Mouse (Mus musculus) urinary bladder, postnatal 10 days (tissue): ENCODE data around the gene Gsn.

Experiments used
- DNase-seq: peaks from one replicate; pipeline ENCODE4 v3.0.0; 2022; ENCODE audit warnings: low spot score

Gene Gsn

DNA sequence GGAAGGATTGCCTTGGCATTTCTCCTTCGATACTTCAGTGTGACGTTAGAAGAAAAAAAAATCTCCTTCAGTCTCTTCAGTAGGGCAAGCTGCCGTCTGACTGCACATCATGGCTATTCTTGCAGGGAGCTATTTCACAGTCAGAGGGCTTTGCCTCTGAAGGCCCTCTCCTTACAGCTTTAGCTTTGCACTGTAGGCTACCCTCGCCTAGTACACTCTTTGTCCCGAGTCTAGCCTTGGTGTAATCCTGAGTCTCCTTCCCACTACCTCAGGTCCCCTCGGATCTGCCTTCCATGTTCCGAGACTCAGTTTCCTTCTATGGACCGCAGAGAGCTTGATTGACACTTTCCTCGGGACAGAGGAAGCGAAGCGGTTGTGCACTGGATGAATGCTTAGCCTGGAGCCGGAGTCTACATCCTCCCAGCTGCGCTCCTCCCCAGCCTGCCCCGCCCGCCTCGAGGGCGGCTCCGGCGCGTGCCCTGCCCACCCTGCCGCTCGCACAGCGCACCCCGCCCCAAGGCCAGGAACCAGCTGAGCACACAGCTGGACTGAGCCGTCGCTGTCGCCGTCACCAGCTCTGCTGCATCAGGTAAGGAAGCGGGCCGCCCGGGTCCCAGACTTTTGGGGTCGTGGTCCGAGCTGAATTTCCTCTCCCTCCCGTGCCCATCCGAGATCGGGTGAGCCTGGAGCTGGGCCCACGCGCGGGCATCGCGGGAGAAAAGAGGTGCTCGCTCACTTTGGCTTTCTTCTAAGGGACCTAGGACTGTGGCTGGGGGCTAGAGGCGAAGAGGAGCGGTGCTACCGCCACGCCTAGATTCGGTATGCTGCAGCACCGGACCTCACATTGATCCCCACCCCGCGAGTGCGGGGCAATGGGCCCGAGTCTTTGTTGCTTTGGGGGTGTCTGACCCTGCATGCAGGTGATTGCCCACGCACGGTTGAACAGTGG lies at the start of gene Gsn:
Gene Gsn, plus strand, starts transcription at position 496 of the 949 bp plus-strand sequence.
- peak; percentile 31 for DNase-seq

GRCm38 (mm10) chr2:35206761-35207160 lies 49.4 kb upstream of the Gsn start:
- no peak for DNase-seq

DNA sequence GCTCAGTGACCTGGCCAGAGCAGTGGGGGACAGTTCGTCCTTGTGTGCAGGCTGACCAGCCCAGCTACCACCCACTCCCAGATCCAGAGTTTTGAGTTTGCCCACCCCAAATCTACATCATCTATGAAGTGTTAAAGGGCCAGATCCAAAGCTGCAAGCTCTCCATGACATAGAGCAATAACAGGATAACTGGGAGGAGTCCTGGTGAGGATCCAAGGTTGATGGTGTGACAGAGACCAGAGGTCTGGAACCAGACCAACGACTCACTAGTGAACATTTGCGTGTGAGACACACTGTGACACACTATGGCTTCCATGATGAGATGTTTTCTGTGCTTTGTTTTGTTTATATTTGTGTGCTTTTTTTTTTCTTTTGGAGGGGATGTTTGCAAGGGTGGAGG lies 48.1 kb upstream of the Gsn start:
- no peak for DNase-seq

- no peak for DNase-seq
These were observed 47.1 kb upstream of the Gsn start for GRCm38 (mm10) chr2:35208931-35209665.

DNA sequence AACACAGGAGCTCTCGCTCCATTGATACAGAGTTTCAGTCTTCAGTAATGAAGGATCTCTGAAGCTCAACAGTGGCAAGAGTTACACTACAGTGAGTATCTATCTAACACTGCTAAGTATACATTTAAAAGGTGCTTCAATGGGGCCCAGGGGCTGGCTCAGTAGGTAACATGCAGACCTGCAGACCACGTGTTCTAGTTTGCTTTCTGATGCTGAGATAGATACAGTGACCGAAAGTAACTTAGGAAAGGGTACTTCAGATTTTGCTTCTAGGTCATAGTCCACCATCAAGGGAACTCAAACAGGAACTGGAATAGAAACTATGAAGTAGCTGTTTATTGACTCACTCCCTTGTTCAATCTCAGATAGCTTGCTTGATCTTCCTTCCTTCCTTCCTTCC lies 44.5 kb upstream of the Gsn start:
- no peak for DNase-seq

DNA sequence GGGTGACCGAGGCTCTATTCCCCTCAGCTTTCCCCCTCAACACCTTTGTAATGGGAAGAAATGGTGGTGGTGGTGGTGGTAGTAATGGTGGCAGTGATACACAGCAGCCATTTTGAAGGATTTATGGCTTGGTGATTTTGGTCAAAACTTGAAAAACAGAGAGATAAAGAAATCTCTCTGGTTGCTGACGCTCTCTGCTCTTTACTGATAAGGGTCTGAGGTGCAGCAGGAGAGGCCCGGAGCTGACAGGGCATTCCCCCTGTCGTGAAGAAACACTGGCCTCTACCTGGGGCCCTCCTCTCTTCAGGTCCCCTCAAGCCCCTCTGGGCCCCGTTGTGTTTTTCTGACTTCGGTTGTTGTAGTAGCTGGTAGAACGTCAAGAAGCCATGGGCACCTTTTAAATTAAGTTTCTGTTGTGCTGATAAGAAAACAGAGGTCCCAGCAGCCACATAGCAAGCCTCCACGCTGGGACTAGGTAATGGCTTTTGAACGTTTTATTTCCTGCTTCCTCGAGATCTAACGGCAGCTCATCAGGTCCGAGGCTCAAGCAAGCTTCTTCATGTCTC lies 42.8 kb upstream of the Gsn start:
- DNase-seq: no peak

DNA sequence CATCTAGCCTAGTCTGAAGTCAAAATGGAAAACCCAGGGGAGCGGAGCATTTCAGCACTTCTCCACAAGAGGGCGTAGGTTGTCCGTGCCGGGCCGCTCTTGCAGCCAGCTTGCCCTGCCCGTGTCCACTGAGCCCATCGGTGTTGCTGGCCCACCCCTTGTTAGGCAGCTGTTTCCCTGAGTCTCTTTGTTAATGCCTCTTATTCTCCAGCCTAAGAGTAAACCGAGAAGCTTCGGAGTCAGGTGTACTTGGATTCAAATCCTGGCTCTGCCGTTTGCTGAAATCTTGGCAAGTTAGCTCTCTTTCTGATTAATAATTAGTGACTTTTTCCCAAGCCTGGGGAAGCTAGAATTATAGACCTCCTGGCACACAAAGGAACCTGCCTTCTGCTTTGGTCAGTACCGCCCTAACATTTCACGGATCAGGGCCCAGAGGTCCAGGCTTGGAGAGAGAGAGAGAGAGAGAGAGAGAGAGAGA lies 41.3 kb upstream of the Gsn start:
- peak; percentile 45 for DNase-seq

DNA sequence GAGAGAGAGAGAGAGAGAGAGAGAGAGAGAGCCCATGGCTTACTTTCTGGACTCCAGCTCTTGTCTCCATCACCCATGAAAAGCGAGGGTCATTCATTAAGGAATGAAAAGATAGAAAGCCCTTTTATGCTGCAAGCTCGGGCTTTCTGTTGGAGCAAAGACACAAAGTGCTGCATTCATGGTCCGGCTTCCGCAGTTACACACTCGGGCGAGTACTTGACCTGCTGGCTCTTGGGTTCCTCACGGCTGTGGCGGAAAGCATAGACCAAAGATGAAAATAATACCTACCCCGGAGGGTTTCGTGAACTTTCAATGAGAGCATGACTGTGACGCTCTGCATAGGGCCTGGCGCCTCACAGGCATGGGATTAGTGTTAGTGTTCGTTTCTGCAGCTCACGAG lies 40.8 kb upstream of the Gsn start:
- DNase-seq: no peak

- DNase-seq: no peak
These were observed 39.5 kb upstream of the Gsn start for GRCm38 (mm10) chr2:35216701-35217100.

- DNase-seq: no peak
These were observed 37.4 kb upstream of the Gsn start for GRCm38 (mm10) chr2:35218736-35219135.

GRCm38 (mm10) chr2:35222822-35223391 lies 33.3 kb upstream of the Gsn start:
- no peak for DNase-seq

DNA sequence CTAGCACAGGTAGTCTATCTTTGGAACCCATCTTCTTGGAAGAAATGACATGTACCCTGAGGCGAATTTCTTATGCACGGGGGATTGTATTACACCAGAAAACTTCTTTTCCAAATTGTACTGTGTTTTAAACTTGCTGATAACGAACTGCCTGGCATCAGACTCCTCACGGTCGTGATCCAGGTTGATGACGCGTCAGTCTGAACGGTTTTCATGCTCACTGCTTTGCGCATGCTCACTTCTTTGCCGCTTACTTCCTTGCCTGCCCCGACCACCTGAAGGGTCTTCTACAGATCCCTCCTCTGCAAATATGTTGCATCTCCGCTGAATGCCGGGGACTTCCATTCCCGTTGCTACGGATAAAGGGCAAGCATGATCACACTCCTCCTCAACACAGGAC lies 31.9 kb upstream of the Gsn start:
- DNase-seq: no peak

DNA sequence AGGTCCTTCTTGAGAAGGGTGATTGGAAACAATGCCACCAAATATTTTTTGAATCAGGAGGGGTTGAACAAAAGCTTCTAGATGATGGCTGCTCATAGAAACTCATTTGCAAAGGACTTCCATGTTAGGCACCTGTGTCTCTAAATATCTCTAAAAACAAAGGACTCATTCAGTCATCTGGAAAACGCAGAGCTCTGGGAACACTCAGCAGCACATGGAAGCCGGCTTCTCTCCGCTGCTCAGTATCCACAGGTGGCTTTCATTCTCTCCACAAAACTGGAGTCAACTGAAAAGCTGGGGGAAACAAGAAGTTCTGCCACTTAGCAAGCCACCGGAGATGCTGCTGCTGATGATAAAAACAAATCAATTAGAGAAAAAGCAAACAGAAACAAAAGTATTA lies 28.0 kb upstream of the Gsn start:
- no peak for DNase-seq

GRCm38 (mm10) chr2:35230215-35230614 lies 26.0 kb upstream of the Gsn start:
- no peak for DNase-seq

GRCm38 (mm10) chr2:35231871-35232270 lies 24.3 kb upstream of the Gsn start:
- no peak for DNase-seq

DNA sequence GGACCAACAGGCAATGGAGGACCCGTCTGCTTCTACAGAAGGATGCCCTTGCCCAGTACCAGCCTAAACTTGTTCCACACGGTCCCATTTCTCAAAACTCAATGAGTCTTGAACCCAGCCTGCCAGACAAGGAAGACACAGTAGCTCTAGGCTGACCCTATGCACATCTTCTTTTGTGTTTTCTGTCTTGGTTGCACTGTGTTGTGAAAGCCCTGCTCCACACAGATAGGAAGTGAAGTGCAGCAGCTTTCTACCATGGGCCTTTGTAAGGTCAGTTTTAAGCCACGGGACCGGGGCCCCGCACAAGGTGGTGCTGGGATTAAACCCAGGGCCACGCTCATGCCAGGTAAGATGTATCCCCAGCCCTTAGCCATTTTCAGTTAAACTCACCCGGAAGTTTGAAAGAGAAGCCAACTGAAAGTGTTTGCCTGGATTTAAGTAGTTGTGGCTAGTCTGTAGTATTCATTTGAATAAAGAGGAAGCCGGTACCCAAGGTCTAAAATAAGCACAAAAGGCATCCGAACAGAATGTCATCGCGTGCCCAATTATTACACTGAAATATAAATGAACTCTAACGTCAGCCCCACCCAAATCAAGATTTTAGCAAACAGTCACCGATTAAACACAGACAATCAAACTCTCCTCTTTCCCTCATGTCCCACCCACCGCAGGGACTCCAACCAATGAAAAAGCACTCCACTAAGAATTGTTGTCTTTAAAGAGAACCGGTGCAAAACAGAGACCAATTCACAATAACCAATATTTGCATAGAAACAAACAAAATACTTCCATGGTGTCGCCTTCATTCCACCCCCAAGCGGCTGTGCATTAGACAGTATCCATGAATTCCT lies 23.4 kb upstream of the Gsn start:
- DNase-seq: no peak

- DNase-seq: no peak
These were observed 22.3 kb upstream of the Gsn start for GRCm38 (mm10) chr2:35233898-35234297.

GRCm38 (mm10) chr2:35235021-35235420 lies 21.2 kb upstream of the Gsn start:
- no peak for DNase-seq

GRCm38 (mm10) chr2:35244241-35244640 lies 11.9 kb upstream of the Gsn start:
- DNase-seq: no peak

- no peak for DNase-seq
These were observed 8.4 kb upstream of the Gsn start for GRCm38 (mm10) chr2:35247763-35248162.

DNA sequence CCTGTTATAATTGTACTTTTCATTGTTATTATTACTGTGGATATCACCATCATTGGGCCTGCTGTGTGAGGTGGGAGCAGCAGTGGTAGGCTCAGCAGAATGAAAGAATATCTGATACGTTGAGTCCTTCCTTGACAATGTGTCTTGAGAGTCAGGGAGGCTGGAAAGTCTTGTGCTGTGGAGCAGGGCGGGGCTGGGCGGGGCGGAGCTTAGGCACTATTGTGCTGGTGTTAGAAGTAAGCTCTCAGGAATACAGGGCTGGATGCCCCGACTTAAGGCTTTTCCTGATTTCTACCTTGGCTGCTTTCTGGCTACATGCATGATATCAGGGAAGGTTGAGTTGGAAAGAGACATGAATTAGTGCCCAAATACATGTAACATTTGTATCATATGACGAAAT lies 3.4 kb upstream of the Gsn start:
- DNase-seq: no peak
